ENCODE assay signal across 8 mouse cellular contexts in the genomic region with DNA sequence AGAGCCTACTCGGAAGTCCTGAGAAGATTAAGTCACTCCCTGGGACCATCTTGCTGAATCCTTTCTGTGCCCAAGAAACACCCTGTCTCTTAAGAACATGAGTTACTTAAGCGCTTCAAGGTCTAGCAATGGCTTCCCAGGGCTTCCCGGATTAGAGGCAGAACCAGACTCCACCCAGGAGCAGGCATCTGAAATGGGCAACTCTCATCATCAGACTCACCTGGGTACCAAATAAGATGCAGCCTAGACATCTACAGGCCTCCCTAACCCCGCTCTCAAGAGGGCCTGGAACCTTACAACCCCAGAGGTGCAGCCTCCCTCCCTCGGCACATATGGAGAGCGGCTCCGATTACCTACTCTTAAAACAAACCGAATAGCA. TPM values are rescaled to one million over a fixed set of nuclear protein-coding genes. Genes with fewer than 3 reads are reported as not detected.
A peak's percentile ranks its signal among the peaks of the same experiment; 100 is the strongest.
DNase-seq lines count a peak whose midpoint lies in the region; ATAC-seq and TF ChIP-seq lines count a peak whose summit lies in the region.

No protein-coding gene starts in this region.

- no peak for DNase-seq in cerebellum, adult 2 months
- no peak for DNase-seq in spleen, adult 2 months (ENCODE audit: low read depth in 1 of 2, low spot score in 2 of 2)
- DNase-seq in spleen, adult 12 weeks (ENCODE audit: low spot score): no peak
- no peak for DNase-seq in adrenal gland, adult 2 months
- DNase-seq in adrenal gland, postnatal 25 days: no peak

- H3K4me3 ChIP-seq in cerebellum, adult 2 months (replicated peaks; ENCODE audit: insufficient read depth, low read depth, low read length): peak overlapping the region; percentile 84
- peak overlapping the region; percentile 97 for H3K4me3 ChIP-seq in spleen, adult 2 months (ENCODE audit: extremely low read depth, insufficient read depth, insufficient read length)
- peak overlapping the region; percentile 83 for H3K4me3 ChIP-seq in limb, embryonic 15.5 days
- peak overlapping the region; percentile 85 for H3K4me3 ChIP-seq in stomach, embryonic 15.5 days (replicated peaks)

- H3K4me1 ChIP-seq in cerebellum, adult 2 months (ENCODE audit: control insufficient read depth, insufficient read depth, low read length): peaks cover 8% of the 10 kb centered on the region
- H3K4me1 ChIP-seq in spleen, adult 2 months (ENCODE audit: control insufficient read depth, insufficient read depth, insufficient read length): peaks cover 32% of the 10 kb centered on the region
- H3K4me1 ChIP-seq in limb, embryonic 15.5 days: peaks cover 40% of the 10 kb centered on the region
- H3K4me1 ChIP-seq in stomach, embryonic 15.5 days: peaks cover 15% of the 10 kb centered on the region; the same call in 1 of the 2 replicates

- peak overlapping the region; percentile 96 for H3K27ac ChIP-seq in cerebellum, adult 2 months (ENCODE audit: insufficient read depth, low read length)
- peak overlapping the region; percentile 99 for H3K27ac ChIP-seq in spleen, adult 2 months (ENCODE audit: insufficient read depth, low read length)
- H3K27ac ChIP-seq in limb, embryonic 15.5 days: no peak overlapping the region
- peak overlapping the region; percentile 51; the same call in 1 of the 2 replicates for H3K27ac ChIP-seq in stomach, embryonic 15.5 days

- H3K36me3 ChIP-seq in spleen, adult 2 months (ENCODE audit: control insufficient read depth, insufficient read depth, low read length): no peaks in the 10 kb centered on the region
- no peaks in the 10 kb centered on the region for H3K36me3 ChIP-seq in limb, embryonic 15.5 days
- H3K36me3 ChIP-seq in stomach, embryonic 15.5 days: no peaks in the 10 kb centered on the region

- WGBS in cerebellum, adult 2 months: 5% methylated on average over 8 of the region's 8 CpGs
- 48% methylated on average over 8 of the region's 8 CpGs for WGBS in spleen, adult 2 months
- WGBS in limb, embryonic 15.5 days: 22% methylated on average over 8 of the region's 8 CpGs
- WGBS in stomach, embryonic 15.5 days: 28% methylated on average over 8 of the region's 8 CpGs

- TF ChIP-seq POLR2A in cerebellum, adult 2 months (IDR thresholded peaks at IDR 0.05; ENCODE audit: borderline replicate concordance, insufficient read depth, low read length): no peak
- no peak for TF ChIP-seq POLR2A in spleen, adult 2 months (IDR thresholded peaks at IDR 0.05; ENCODE audit: low read depth, low read length)

- peak overlapping the region; percentile 90 for H3K4me2 ChIP-seq in limb, embryonic 15.5 days
- H3K4me2 ChIP-seq in stomach, embryonic 15.5 days: peak overlapping the region; percentile 92

- no peak for ATAC-seq in cerebellum, adult (ENCODE audit: insufficient number of reproducible peaks, low FRiP score, low TSS enrichment)
- no peak for ATAC-seq in limb, embryonic 15.5 days (ENCODE audit: insufficient number of reproducible peaks, low FRiP score, low TSS enrichment, low read depth)
- no peak for ATAC-seq in stomach, embryonic 15.5 days (ENCODE audit: insufficient read depth, low FRiP score, low read depth)

- TF ChIP-seq CTCF in cerebellum, adult 2 months (IDR thresholded peaks at IDR 0.05; ENCODE audit: borderline replicate concordance, insufficient read depth, low read depth, low read length): no peak
- no peak for TF ChIP-seq CTCF in spleen, adult 2 months (IDR thresholded peaks at IDR 0.05; ENCODE audit: extremely low read depth, insufficient read depth, insufficient read length, insufficient replicate concordance)

- H3K9me3 ChIP-seq in limb, embryonic 15.5 days: no peaks in the 10 kb centered on the region
- H3K9me3 ChIP-seq in stomach, embryonic 15.5 days: no peaks in the 10 kb centered on the region

- H3K9ac ChIP-seq in limb, embryonic 15.5 days: no peak overlapping the region
- H3K9ac ChIP-seq in stomach, embryonic 15.5 days: no peak overlapping the region

- H3K27me3 ChIP-seq in cerebellum, adult 2 months (ENCODE audit: control insufficient read depth, insufficient read depth, low read length): no peaks in the 10 kb centered on the region
- no peaks in the 10 kb centered on the region for H3K27me3 ChIP-seq in spleen, adult 2 months (ENCODE audit: control insufficient read depth, insufficient read depth, low read length)
- H3K27me3 ChIP-seq in limb, embryonic 15.5 days: no peaks in the 10 kb centered on the region
- no peaks in the 10 kb centered on the region for H3K27me3 ChIP-seq in stomach, embryonic 15.5 days (replicated peaks)

RNA-seq across cellular contexts. Expression of a gene that starts 2.9 kb away (rescaled TPM):
- polyA plus RNA-seq in cerebellum, adult 2 months (2012; rRNA removed): 60.8 and 68.9 TPM in 2 replicates
- polyA plus RNA-seq in spleen, adult 2 months (2012; rRNA removed): 72.0 and 89.0 TPM in 2 replicates
- polyA plus RNA-seq in limb, embryonic 15.5 days (2015; fragmentation: Nextera tagmentation; extraction: Ambion mirVana): 31.3 and 33.4 TPM in 2 replicates
- 31.0 and 32.3 TPM in 2 replicates for polyA plus RNA-seq in stomach, embryonic 15.5 days (2015; fragmentation: Nextera tagmentation; extraction: Ambion mirVana)
- total RNA-seq in adrenal gland, adult 2 months (2021): 10 to 100 TPM; 67.0 to 77.8 TPM
- polyA plus RNA-seq in adrenal gland, adult 2 months (2012; rRNA removed): 69.2 and 87.7 TPM in 2 replicates
- total RNA-seq in adrenal gland, postnatal 25 days (2021): 85.4 and 93.8 TPM in 2 replicates

RNA-seq across cellular contexts. Expression of a gene that starts 19.1 kb away (rescaled TPM):
- polyA plus RNA-seq in cerebellum, adult 2 months (2012; rRNA removed): not detected in 2 replicates
- not detected in 2 replicates for polyA plus RNA-seq in spleen, adult 2 months (2012; rRNA removed)
- not detected in 2 replicates for polyA plus RNA-seq in limb, embryonic 15.5 days (2015; fragmentation: Nextera tagmentation; extraction: Ambion mirVana)
- 0.17 TPM in 1 of 2 replicates, not detected in the other for polyA plus RNA-seq in stomach, embryonic 15.5 days (2015; fragmentation: Nextera tagmentation; extraction: Ambion mirVana)
- total RNA-seq in adrenal gland, adult 2 months (2021): not detected
- polyA plus RNA-seq in adrenal gland, adult 2 months (2012; rRNA removed): not detected in 2 replicates
- not detected in 2 replicates for total RNA-seq in adrenal gland, postnatal 25 days (2021)
